Mouse (Mus musculus): ENCODE data around the gene Trcg1. TPM values are rescaled to one million over a fixed set of nuclear protein-coding genes. Genes with fewer than 3 reads are reported as not detected.

Gene Trcg1
- polyA plus RNA-seq, 1 experiment from 2014 or later: not detected

GRCm38 (mm10) chr9:57282686-57283085, 46.3 kb downstream of the Trcg1 start:
- no peaks in the 10 kb centered on the region for H3K9me3 ChIP-seq (ENCODE audit: control insufficient read depth, low read depth, low read length)
- H3K4me3 ChIP-seq (ENCODE audit: low read depth, low read length): no peak overlapping the region
- no peaks in the 10 kb centered on the region for H3K36me3 ChIP-seq (ENCODE audit: control insufficient read depth, insufficient read depth, low read length)
- WGBS: 59% methylated on average over 3 of the region's 3 CpGs
- H3K27me3 ChIP-seq (ENCODE audit: control insufficient read depth, insufficient read depth, low read length): no peaks in the 10 kb centered on the region
- H3K9ac ChIP-seq (replicated peaks; ENCODE audit: low read depth, low read length): no peak overlapping the region
- H3K27ac ChIP-seq (ENCODE audit: low read length): no peak overlapping the region
- H3K4me2 ChIP-seq (replicated peaks; ENCODE audit: low read depth, low read length): no peak overlapping the region
- peaks cover 25% of the 10 kb centered on the region for H3K4me1 ChIP-seq (ENCODE audit: control insufficient read depth, insufficient read depth, low read length)
- no peak for ATAC-seq (ENCODE audit: insufficient number of reproducible peaks, insufficient read depth, low FRiP score, low read depth)

GRCm38 (mm10) chr9:57283311-57283710, 47.0 kb downstream of the Trcg1 start:
- H3K27ac ChIP-seq (ENCODE audit: low read length): no peak overlapping the region
- no peak overlapping the region for H3K4me2 ChIP-seq (replicated peaks; ENCODE audit: low read depth, low read length)
- H3K27me3 ChIP-seq (ENCODE audit: control insufficient read depth, insufficient read depth, low read length): no peaks in the 10 kb centered on the region
- H3K4me3 ChIP-seq (ENCODE audit: low read depth, low read length): no peak overlapping the region
- H3K4me1 ChIP-seq (ENCODE audit: control insufficient read depth, insufficient read depth, low read length): peaks cover 23% of the 10 kb centered on the region
- no peaks in the 10 kb centered on the region for H3K36me3 ChIP-seq (ENCODE audit: control insufficient read depth, insufficient read depth, low read length)
- no peaks in the 10 kb centered on the region for H3K9me3 ChIP-seq (ENCODE audit: control insufficient read depth, low read depth, low read length)
- WGBS: 65% methylated on average over 4 of the region's 4 CpGs
- no peak overlapping the region for H3K9ac ChIP-seq (replicated peaks; ENCODE audit: low read depth, low read length)
- ATAC-seq (ENCODE audit: insufficient number of reproducible peaks, insufficient read depth, low FRiP score, low read depth): no peak

- no peak overlapping the region for H3K27ac ChIP-seq (ENCODE audit: low read length)
- H3K36me3 ChIP-seq (ENCODE audit: control insufficient read depth, insufficient read depth, low read length): no peaks in the 10 kb centered on the region
- no peak overlapping the region for H3K4me2 ChIP-seq (replicated peaks; ENCODE audit: low read depth, low read length)
- no peaks in the 10 kb centered on the region for H3K9me3 ChIP-seq (ENCODE audit: control insufficient read depth, low read depth, low read length)
- no peaks in the 10 kb centered on the region for H3K4me1 ChIP-seq (ENCODE audit: control insufficient read depth, insufficient read depth, low read length)
- 77% methylated on average over 6 of the region's 6 CpGs for WGBS
- ATAC-seq (ENCODE audit: insufficient number of reproducible peaks, insufficient read depth, low FRiP score, low read depth): no peak
- H3K4me3 ChIP-seq (ENCODE audit: low read depth, low read length): no peak overlapping the region
- H3K9ac ChIP-seq (replicated peaks; ENCODE audit: low read depth, low read length): no peak overlapping the region
- H3K27me3 ChIP-seq (ENCODE audit: control insufficient read depth, insufficient read depth, low read length): no peaks in the 10 kb centered on the region
Measured at GRCm38 (mm10) chr9:57287183-57287582, 50.8 kb downstream of the Trcg1 start.

GRCm38 (mm10) chr9:57294905-57295304, 58.5 kb downstream of the Trcg1 start:
- H3K9ac ChIP-seq (replicated peaks; ENCODE audit: low read depth, low read length): no peak overlapping the region
- H3K27me3 ChIP-seq (ENCODE audit: control insufficient read depth, insufficient read depth, low read length): no peaks in the 10 kb centered on the region
- no peak overlapping the region for H3K4me3 ChIP-seq (ENCODE audit: low read depth, low read length)
- H3K27ac ChIP-seq (ENCODE audit: low read length): no peak overlapping the region
- ATAC-seq (ENCODE audit: insufficient number of reproducible peaks, insufficient read depth, low FRiP score, low read depth): no peak
- no peak overlapping the region for H3K4me2 ChIP-seq (replicated peaks; ENCODE audit: low read depth, low read length)
- no peaks in the 10 kb centered on the region for H3K36me3 ChIP-seq (ENCODE audit: control insufficient read depth, insufficient read depth, low read length)
- WGBS: 61% methylated on average over 3 of the region's 3 CpGs
- H3K4me1 ChIP-seq (ENCODE audit: control insufficient read depth, insufficient read depth, low read length): no peaks in the 10 kb centered on the region
- H3K9me3 ChIP-seq (ENCODE audit: control insufficient read depth, low read depth, low read length): no peaks in the 10 kb centered on the region

GRCm38 (mm10) chr9:57295666-57296065, 59.3 kb downstream of the Trcg1 start:
- 72% methylated on average over 3 of the region's 3 CpGs for WGBS
- ATAC-seq (ENCODE audit: insufficient number of reproducible peaks, insufficient read depth, low FRiP score, low read depth): no peak

GRCm38 (mm10) chr9:57296277-57296676, 59.9 kb downstream of the Trcg1 start:
- Histone ChIP-seq H3K4me2 (replicated peaks; ENCODE audit: low read depth, low read length) (no peak overlapping the region), H3K9ac (replicated peaks; ENCODE audit: low read depth, low read length) (no peak overlapping the region), H3K27ac (ENCODE audit: low read length) (no peak overlapping the region), H3K4me1 (ENCODE audit: control insufficient read depth, insufficient read depth, low read length) (no peaks in the 10 kb centered on the region), H3K4me3 (ENCODE audit: low read depth, low read length) (no peak overlapping the region), H3K9me3 (ENCODE audit: control insufficient read depth, low read depth, low read length) (no peaks in the 10 kb centered on the region), H3K27me3 (ENCODE audit: control insufficient read depth, insufficient read depth, low read length) (no peaks in the 10 kb centered on the region), H3K36me3 (ENCODE audit: control insufficient read depth, insufficient read depth, low read length) (no peaks in the 10 kb centered on the region)
- WGBS: 66% methylated on average over 8 of the region's 8 CpGs
- no peak for ATAC-seq (ENCODE audit: insufficient number of reproducible peaks, insufficient read depth, low FRiP score, low read depth)

More at GRCm38 (mm10) chr9:57295666-57296065, 59.3 kb downstream of the Trcg1 start:
- H3K4me1 ChIP-seq (ENCODE audit: control insufficient read depth, insufficient read depth, low read length): no peaks in the 10 kb centered on the region
- H3K4me2 ChIP-seq (replicated peaks; ENCODE audit: low read depth, low read length): no peak overlapping the region
- H3K9me3 ChIP-seq (ENCODE audit: control insufficient read depth, low read depth, low read length): no peaks in the 10 kb centered on the region
- no peak overlapping the region for H3K4me3 ChIP-seq (ENCODE audit: low read depth, low read length)
- H3K27me3 ChIP-seq (ENCODE audit: control insufficient read depth, insufficient read depth, low read length): no peaks in the 10 kb centered on the region
- H3K36me3 ChIP-seq (ENCODE audit: control insufficient read depth, insufficient read depth, low read length): no peaks in the 10 kb centered on the region
- no peak overlapping the region for H3K27ac ChIP-seq (ENCODE audit: low read length)
- no peak overlapping the region for H3K9ac ChIP-seq (replicated peaks; ENCODE audit: low read depth, low read length)

- Histone ChIP-seq H3K4me3 (ENCODE audit: low read depth, low read length) (no peak overlapping the region), H3K4me1 (ENCODE audit: control insufficient read depth, insufficient read depth, low read length) (no peaks in the 10 kb centered on the region), H3K36me3 (ENCODE audit: control insufficient read depth, insufficient read depth, low read length) (no peaks in the 10 kb centered on the region), H3K9me3 (ENCODE audit: control insufficient read depth, low read depth, low read length) (no peaks in the 10 kb centered on the region), H3K9ac (replicated peaks; ENCODE audit: low read depth, low read length) (no peak overlapping the region), H3K27ac (ENCODE audit: low read length) (no peak overlapping the region), H3K27me3 (ENCODE audit: control insufficient read depth, insufficient read depth, low read length) (no peaks in the 10 kb centered on the region), H3K4me2 (replicated peaks; ENCODE audit: low read depth, low read length) (no peak overlapping the region)
- WGBS: 87% methylated on average over 2 of the region's 2 CpGs
- ATAC-seq (ENCODE audit: insufficient number of reproducible peaks, insufficient read depth, low FRiP score, low read depth): no peak
Measured at GRCm38 (mm10) chr9:57297938-57298337, 61.6 kb downstream of the Trcg1 start.

Other genes starting within 250 kb of the Trcg1 start
- 28.0 and 32.6 TPM in 2 replicates for gene Ptpn9, start 241.6 kb upstream of the Trcg1 start, polyA plus RNA-seq (2014; fragmentation: Nextera tagmentation; extraction: Ambion mirVana)
- 42.7 and 46.4 TPM in 2 replicates for gene Sin3a, start 164.5 kb upstream of the Trcg1 start, polyA plus RNA-seq (2014; fragmentation: Nextera tagmentation; extraction: Ambion mirVana)
- 43.7 and 45.3 TPM in 2 replicates for gene Man2c1, start 105.9 kb upstream of the Trcg1 start, polyA plus RNA-seq (2014; fragmentation: Nextera tagmentation; extraction: Ambion mirVana)
- gene Neil1, start 88.3 kb upstream of the Trcg1 start, polyA plus RNA-seq (2014; fragmentation: Nextera tagmentation; extraction: Ambion mirVana): 7.0 and 10.2 TPM in 2 replicates
- gene Commd4, start 78.2 kb upstream of the Trcg1 start, polyA plus RNA-seq (2014; fragmentation: Nextera tagmentation; extraction: Ambion mirVana): 91.9 and 94.8 TPM in 2 replicates
- 24.0 and 25.6 TPM in 2 replicates for gene 1700017B05Rik, start 26.1 kb downstream of the Trcg1 start, polyA plus RNA-seq (2014; fragmentation: Nextera tagmentation; extraction: Ambion mirVana)
- 30.1 and 32.7 TPM in 2 replicates for gene Ppcdc, start 203.6 kb downstream of the Trcg1 start, polyA plus RNA-seq (2014; fragmentation: Nextera tagmentation; extraction: Ambion mirVana)
- gene Scamp5, start 231.5 kb downstream of the Trcg1 start, polyA plus RNA-seq (2014; fragmentation: Nextera tagmentation; extraction: Ambion mirVana): 17.9 and 20.0 TPM in 2 replicates

Measured in stomach, embryonic 14.5 days (tissue).